Mouse (Mus musculus) neutrophil, adult 65 days (primary cell): ENCODE results near the gene Nt5dc2. TPM values are rescaled to one million over a fixed set of nuclear protein-coding genes. Genes with fewer than 3 reads are reported as not detected.

Experiments used
- total RNA-seq: library from RNA; stranded (reverse); gene quantifications from 2 replicates; pipeline ENCODE4 v1.2.4, GENCODE M21; 2023

Nt5dc2 gene
- 8.7 and 10.4 TPM in 2 replicates for total RNA-seq

DNA sequence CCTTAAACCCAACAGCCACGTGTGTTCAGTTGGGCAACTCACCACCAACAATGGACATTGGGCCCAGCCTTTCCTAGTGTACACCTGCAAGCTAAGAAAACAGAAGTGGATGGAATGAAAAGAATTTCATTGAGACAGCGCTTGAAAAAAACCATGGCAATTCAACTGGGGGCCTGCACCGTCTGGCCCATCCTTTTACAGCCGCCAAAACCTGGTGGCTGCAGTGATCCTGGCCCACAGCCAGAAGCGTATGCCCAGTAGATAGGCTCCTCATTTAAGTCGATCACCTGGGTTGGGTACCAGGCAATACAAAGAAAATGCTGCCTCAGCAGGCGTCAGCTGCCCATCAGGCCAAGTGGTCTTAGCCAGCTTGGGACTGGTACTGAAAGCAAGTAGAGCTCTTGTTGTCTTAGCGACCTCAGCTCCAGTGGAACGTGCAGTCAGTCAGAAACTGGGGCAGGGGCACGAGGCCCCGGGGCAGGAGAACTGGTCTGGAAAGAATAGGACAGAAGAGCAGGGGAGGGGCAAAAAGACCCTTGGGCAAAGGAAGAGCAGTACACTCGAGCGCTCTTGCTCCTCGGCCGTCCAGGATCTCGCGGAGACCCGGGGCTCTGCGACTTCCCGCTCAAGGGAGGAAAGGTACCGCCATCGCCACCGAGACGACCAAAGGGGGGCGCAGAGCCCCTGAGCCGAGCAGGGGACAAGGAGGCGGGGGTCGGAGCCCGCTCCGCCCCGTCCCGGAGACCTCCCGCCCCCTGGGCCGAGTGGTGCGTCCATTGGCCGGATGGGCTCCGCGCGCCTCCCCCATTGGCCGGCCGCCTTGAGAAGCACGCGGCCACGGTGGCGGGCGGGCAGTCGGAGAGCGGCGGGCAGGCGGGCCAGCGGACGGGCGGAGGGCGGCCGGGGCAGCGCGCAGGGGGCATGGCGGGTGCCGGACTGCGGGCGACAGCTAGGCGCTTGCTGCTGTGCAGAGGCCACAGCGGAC, at the start of gene Nt5dc2:
TSS of gene Nt5dc2 (plus strand) at position 818 of the 985 bp plus-strand sequence.

DNA sequence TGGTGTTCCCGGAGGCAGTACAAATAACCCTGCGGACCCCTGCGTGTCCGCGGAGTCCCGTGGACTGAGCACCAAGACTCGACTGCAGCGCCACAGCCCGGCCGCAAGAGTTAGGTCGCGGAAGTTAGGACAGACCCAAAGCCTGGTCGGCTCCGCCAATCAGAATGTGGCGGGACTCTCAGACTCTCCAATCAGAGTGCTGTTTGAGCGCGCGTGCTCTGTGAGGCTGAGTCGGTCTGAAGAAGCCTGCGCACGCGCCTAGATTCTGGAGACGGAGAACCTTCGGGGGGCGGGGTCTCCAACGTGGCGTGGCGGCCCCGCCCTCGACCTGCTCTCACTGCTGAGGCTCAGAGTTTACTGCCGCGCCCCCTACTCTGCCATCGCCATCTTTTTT, 2.0 kb upstream of the Nt5dc2 start, which contains the start of gene Smim4:
TSS of gene Smim4 (minus strand) at position 131 of the 394 bp plus-strand sequence.

GRCm38 (mm10) chr14:31168425-31168824, 37.6 kb downstream of the Nt5dc2 start, which contains the start of gene Stab1:
Gene Stab1 (minus strand): TSS chr14:31168641.

Other genes with a start within 250 kb of the Nt5dc2 start
- 0.20 TPM in 1 of 2 replicates, not detected in the other for gene Itih4, start 244.6 kb upstream of the Nt5dc2 start, total RNA-seq
- not detected in 2 replicates for gene Itih3, start 207.3 kb upstream of the Nt5dc2 start, total RNA-seq
- gene Itih1, start 187.8 kb upstream of the Nt5dc2 start, total RNA-seq = not detected in 2 replicates
- gene Nek4, start 179.7 kb upstream of the Nt5dc2 start, total RNA-seq = 3.1 and 3.5 TPM in 2 replicates
- gene Glt8d1, start 129.7 kb upstream of the Nt5dc2 start, total RNA-seq = 8.4 and 12.4 TPM in 2 replicates
- 59.1 and 72.8 TPM in 2 replicates for gene Spcs1, start 129.4 kb upstream of the Nt5dc2 start, total RNA-seq
- gene Pbrm1, start 111.9 kb upstream of the Nt5dc2 start, total RNA-seq = 42.1 and 50.9 TPM in 2 replicates
- gene Gnl3, start 111.9 kb upstream of the Nt5dc2 start, total RNA-seq = 49.8 and 60.7 TPM in 2 replicates
- gene Smim4, start 2.1 kb upstream of the Nt5dc2 start, total RNA-seq = 42.6 and 43.8 TPM in 2 replicates
- 5.0 and 10.1 TPM in 2 replicates for gene Stab1, start 37.6 kb downstream of the Nt5dc2 start, total RNA-seq
- gene Tnnc1, start 77.3 kb downstream of the Nt5dc2 start, total RNA-seq = 1.4 and 1.9 TPM in 2 replicates
- 266 and 358 TPM in 2 replicates for gene Nisch, start 85.9 kb downstream of the Nt5dc2 start, total RNA-seq
- 0.39 and 0.69 TPM in 2 replicates for gene Sema3g, start 86.8 kb downstream of the Nt5dc2 start, total RNA-seq
- 4.2 and 5.3 TPM in 2 replicates for gene Phf7, start 120.3 kb downstream of the Nt5dc2 start, total RNA-seq
- gene Bap1, start 120.4 kb downstream of the Nt5dc2 start, total RNA-seq = 80.9 and 101 TPM in 2 replicates
- not detected in 2 replicates for gene Dnah1, start 192.8 kb downstream of the Nt5dc2 start, total RNA-seq
- 23.6 and 31.5 TPM in 2 replicates for gene Capn7, start 205.6 kb downstream of the Nt5dc2 start, total RNA-seq